Mouse (Mus musculus) frontal cortex, postnatal 25 days (tissue): ENCODE measurements around the gene Adamtsl1.

Experiments used
- DNase-seq, 2 experiments: peaks; one replicate each; pipeline ENCODE4 v3.0.0; 2022; ENCODE audit warnings: low spot score in 2 of 2

Adamtsl1 gene

DNA sequence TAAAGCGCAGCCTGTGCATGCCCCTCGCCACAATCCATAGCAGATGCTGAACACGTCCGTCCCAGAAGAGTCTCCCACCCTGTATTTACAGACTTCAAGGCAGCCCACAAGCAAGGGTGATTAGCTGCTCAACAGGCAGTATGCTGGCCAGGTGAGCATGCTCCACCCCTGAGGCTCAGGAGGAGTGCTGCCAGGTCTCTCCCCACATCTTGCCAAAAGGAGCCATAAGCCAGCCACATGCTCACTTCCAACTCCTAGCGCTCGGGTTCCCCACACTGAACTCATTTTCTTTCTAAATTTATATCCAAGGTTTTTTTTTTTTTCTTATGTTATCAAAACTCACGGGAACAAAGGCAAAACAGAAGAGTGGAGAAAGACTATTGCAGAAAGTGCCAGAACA is 687.8 kb downstream of the Adamtsl1 start:
- no peak for DNase-seq

- no peak for DNase-seq
These were observed 689.3 kb downstream of the Adamtsl1 start for GRCm38 (mm10) chr4:86203288-86203687.

DNA sequence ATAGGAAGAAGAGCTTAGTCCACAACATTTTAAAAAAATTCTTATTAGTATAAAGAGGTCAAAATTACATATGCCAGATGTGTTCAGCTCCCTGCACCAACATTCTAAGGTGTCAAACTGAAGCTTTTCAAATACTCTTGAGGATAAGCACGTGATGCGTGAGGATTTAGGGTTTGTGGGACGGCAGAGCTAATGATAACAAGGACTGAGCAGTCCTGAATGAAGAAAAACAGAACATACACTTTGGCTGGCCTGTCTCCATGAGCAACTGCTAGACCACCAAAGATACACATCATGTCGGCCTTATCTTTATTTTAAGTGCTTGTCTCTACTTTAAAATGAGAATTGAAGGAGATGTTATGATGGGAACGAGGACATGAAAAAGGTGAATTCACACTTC is 710.9 kb downstream of the Adamtsl1 start:
- no peak for DNase-seq

DNA sequence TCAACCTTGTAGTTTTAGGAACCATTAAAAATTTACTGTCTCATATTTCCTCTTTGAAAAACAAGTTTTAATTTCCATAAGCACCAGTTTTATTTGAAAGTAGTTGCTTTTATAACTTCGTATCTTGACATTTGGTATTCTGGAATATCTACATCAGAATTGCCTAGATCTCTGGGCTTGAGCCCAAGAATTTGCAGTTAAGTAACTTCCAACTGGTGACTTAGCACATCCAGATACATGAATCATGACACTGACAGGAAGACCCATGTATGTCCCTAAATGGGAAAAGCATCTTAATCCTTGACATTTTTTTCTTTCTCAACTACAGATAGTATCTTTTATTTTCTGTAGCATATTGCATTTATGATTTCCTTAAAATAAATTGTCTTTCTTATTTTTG is 713.1 kb downstream of the Adamtsl1 start:
- DNase-seq: no peak

GRCm38 (mm10) chr4:86233197-86233596 is 719.2 kb downstream of the Adamtsl1 start:
- DNase-seq: no peak

GRCm38 (mm10) chr4:86241854-86242424 is 728.0 kb downstream of the Adamtsl1 start:
- no peak for DNase-seq

DNA sequence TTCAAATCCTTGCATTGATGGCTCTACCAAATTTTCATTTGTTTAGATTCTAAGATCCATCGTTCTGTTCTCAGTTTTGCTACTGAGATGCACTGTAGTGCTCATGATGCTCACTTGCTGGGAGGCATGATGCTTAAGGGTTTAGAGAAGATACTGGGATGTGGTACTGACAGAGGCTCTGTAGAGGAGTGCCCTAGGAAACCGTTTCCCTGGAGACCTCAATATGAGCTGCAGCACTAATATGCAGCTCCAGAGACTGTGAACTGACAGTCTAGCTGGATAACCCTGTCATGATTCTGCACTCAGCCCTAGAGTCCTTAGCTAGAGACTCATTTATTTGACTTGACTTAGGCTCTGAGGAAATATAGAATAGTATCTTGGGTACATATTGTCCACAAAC is 756.1 kb downstream of the Adamtsl1 start:
- no peak for DNase-seq

- no peak for DNase-seq
These were observed 759.9 kb downstream of the Adamtsl1 start for GRCm38 (mm10) chr4:86273703-86274355.

GRCm38 (mm10) chr4:86274663-86275062 is 760.7 kb downstream of the Adamtsl1 start:
- no peak for DNase-seq

- no peak for DNase-seq
These were observed 762.2 kb downstream of the Adamtsl1 start for GRCm38 (mm10) chr4:86276021-86276813.

DNA sequence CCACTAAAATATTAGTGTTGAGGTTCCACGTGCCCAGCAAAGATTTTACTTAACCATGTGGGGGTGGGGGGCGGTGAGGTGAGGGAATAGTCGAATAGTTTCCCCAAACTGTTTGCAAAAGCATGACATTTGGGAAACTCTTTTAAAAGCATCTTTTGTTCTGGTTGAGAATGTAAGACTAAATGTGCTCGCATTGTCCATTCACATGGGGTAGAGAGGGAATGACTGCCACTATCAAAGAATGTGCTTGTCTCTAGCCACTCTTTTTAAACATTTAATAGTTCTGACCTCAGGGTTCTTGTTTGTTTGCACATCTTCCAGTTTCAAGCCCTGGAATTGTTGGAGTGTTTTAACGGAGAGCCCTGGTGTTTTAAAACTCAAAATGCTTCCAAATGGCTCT is 764.6 kb downstream of the Adamtsl1 start:
- DNase-seq: no peak

- DNase-seq: no peak
These were observed 772.6 kb downstream of the Adamtsl1 start for GRCm38 (mm10) chr4:86286572-86286971.

DNA sequence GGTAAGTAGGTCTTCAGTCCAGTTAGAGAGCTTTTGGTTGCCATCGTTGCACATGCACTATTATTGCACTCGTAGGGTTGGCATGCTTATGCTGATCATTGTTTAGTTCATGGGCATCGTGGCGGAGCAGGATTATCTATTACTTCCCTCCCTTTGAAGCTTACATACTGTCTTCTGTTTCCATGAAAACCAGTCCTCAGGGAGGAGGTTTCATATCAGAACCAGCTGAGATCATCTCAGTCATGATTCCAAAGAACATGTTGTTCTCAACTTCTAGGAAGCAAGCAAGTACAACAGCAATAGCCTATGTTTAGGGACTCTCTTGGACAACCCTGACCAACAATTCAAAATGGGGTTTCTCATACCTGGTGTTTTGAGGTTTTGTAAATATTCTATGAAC is 774.3 kb downstream of the Adamtsl1 start:
- no peak for DNase-seq

GRCm38 (mm10) chr4:86289511-86290273 is 775.7 kb downstream of the Adamtsl1 start:
- DNase-seq: no peak

- DNase-seq: no peak
These were observed 780.9 kb downstream of the Adamtsl1 start for GRCm38 (mm10) chr4:86294828-86295251.

- no peak for DNase-seq
These were observed 787.5 kb downstream of the Adamtsl1 start for GRCm38 (mm10) chr4:86301469-86301868.

- no peak for DNase-seq
These were observed 788.1 kb downstream of the Adamtsl1 start for GRCm38 (mm10) chr4:86302095-86302494.

GRCm38 (mm10) chr4:86306753-86307152 is 792.8 kb downstream of the Adamtsl1 start:
- no peak for DNase-seq

- no peak for DNase-seq
These were observed 795.2 kb downstream of the Adamtsl1 start for GRCm38 (mm10) chr4:86309178-86309577.

GRCm38 (mm10) chr4:86310806-86311730 is 797.1 kb downstream of the Adamtsl1 start:
- no peak for DNase-seq

DNA sequence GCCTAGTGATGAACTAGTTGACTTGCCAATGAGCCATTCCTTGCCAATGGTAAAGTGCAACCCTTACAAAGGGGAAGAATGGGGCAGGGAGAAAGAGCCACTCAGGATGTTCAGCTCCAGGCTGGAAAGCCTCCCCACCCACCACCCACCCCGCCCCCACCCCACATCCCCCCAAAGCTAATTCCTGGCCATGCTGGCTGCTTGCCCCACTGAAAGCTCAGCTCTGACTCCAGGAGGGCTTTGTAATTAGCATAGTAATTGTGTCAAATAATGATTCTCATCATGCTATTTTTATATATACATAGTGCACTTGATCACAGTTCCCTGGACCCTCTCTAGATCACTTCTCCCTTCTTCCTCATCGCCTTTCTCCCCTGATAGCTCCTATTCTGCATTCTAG is 798.4 kb downstream of the Adamtsl1 start:
- no peak for DNase-seq
